Mouse (Mus musculus) E14TG2a.4 (cell line): ENCODE data around the gene Rinl.

Source experiments
- CTCF ChIP-seq: conservative IDR thresholded peaks from 2 replicates; pipeline ENCODE4 v1.5.1; 2014; ENCODE audit warnings: low read length
- POU5F1 ChIP-seq: IDR thresholded peaks from 2 replicates; pipeline ENCODE4 v1.6.1; 2014; ENCODE audit warnings: low read length, borderline replicate concordance

GRCm38 (mm10) chr7:28787884-28788283, 885 bp upstream of the Rinl start:
- no peak for TF ChIP-seq CTCF
- no peak for TF ChIP-seq POU5F1
